Mouse (Mus musculus): ENCODE data around the gene Rabgap1l.

- TF ChIP-seq GATA1 (IDR thresholded peaks at IDR 0.05; ENCODE audit: borderline replicate concordance, low read length) (no peak), FLI1 (IDR thresholded peaks at IDR 0.05; ENCODE audit: low read length) (no peak)
Observed at GRCm38 (mm10) chr1:160299979-160300378, 493.0 kb downstream of the Rabgap1l start.
